ENCODE assay signal across 25 mouse cellular contexts in the genomic region with DNA sequence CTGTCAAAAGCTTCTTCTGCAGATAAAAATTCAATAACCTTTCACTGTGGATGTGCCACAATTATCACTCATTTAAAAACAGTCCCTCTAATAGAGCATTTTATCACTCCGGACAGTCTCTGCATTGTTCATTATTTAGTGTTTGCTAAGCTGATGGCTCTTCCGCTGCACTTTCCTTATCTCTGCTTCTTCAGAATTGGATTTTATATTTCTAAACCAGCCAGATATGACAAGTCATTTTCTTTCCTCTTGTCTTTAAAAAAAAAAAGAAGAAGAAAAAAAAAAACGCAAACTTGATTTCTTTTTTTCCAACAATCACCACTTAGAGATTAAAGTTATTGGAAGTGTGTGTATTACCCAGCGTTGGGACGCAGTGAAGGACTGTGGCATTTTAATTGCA.
"Had no signal": no experiment of that assay in that cellular context is flagged by ENCODE, and none has a peak within 500 bp of the region (broad histone marks: within the 10 kb centered on the region; RNA-seq: fewer than 3 reads in every experiment).

No protein-coding gene starts in this region.

- H3K4me3 ChIP-seq: gastrocnemius, adult 2 months; heart, embryonic 10.5 days; heart, embryonic 12.5 days; intestine, embryonic 15.5 days; layer of hippocampus, adult 2 months; left cerebral cortex, adult 2 months; limb, embryonic 10.5 days; limb, embryonic 12.5 days; liver, embryonic 13.5 days; liver, embryonic 15.5 days had no signal

- H3K36me3 ChIP-seq: heart, embryonic 10.5 days; heart, embryonic 12.5 days; intestine, embryonic 15.5 days; limb, embryonic 10.5 days; limb, embryonic 12.5 days; liver, embryonic 13.5 days; liver, embryonic 15.5 days had no signal

- DNase-seq: gastrocnemius, adult 2 months; gastrocnemius, postnatal 10 days; gastrocnemius, postnatal 25 days; heart, adult 18-20 months; heart, postnatal 10 days; heart, postnatal 4 days; kidney, adult 18-20 months; kidney, adult 8-10 months; kidney, postnatal 25 days; liver; liver, embryonic 13.5 days; liver, postnatal 0 days had no signal

- H3K4me2 ChIP-seq: heart, embryonic 12.5 days; hindbrain, embryonic 14.5 days; intestine, embryonic 15.5 days; limb, embryonic 12.5 days; liver, embryonic 11.5 days; liver, embryonic 13.5 days; liver, embryonic 15.5 days had no signal

- H3K9ac ChIP-seq: heart, embryonic 12.5 days; hindbrain, embryonic 14.5 days; intestine, embryonic 15.5 days; limb, embryonic 12.5 days; liver, embryonic 13.5 days; liver, embryonic 15.5 days; liver, postnatal 0 days had no signal

- H3K4me1 ChIP-seq: intestine, embryonic 15.5 days; liver, embryonic 13.5 days; liver, embryonic 15.5 days had no signal

- H3K27me3 ChIP-seq: heart, embryonic 12.5 days; intestine, embryonic 15.5 days; limb, embryonic 12.5 days; liver, embryonic 13.5 days; liver, embryonic 15.5 days had no signal

- H3K9me3 ChIP-seq: heart, embryonic 10.5 days; heart, embryonic 12.5 days; intestine, embryonic 15.5 days; limb, embryonic 10.5 days; limb, embryonic 12.5 days; liver, embryonic 13.5 days; liver, embryonic 15.5 days had no signal

- ATAC-seq: hindbrain, embryonic 16.5 days; inflammation-experienced regulatory T-cells, adult 6 months; intestine, embryonic 15.5 days; intestine, postnatal 0 days; liver, postnatal 0 days had no signal

- H3K27ac ChIP-seq: gastrocnemius, adult 2 months; intestine, embryonic 15.5 days; layer of hippocampus, adult 2 months; left cerebral cortex, adult 2 months; limb, embryonic 10.5 days; limb, embryonic 12.5 days; liver, embryonic 13.5 days; liver, embryonic 15.5 days had no signal
